Mouse (Mus musculus) right cerebral cortex, adult 2 months (tissue): ENCODE measurements around the gene Tmem138.

Source experiments
- DNase-seq, 2 experiments: peaks; one replicate each; pipeline ENCODE4 v3.0.0; 2021 to 2022; ENCODE audit warnings: low spot score in 2 of 2

Tmem138 gene

DNA sequence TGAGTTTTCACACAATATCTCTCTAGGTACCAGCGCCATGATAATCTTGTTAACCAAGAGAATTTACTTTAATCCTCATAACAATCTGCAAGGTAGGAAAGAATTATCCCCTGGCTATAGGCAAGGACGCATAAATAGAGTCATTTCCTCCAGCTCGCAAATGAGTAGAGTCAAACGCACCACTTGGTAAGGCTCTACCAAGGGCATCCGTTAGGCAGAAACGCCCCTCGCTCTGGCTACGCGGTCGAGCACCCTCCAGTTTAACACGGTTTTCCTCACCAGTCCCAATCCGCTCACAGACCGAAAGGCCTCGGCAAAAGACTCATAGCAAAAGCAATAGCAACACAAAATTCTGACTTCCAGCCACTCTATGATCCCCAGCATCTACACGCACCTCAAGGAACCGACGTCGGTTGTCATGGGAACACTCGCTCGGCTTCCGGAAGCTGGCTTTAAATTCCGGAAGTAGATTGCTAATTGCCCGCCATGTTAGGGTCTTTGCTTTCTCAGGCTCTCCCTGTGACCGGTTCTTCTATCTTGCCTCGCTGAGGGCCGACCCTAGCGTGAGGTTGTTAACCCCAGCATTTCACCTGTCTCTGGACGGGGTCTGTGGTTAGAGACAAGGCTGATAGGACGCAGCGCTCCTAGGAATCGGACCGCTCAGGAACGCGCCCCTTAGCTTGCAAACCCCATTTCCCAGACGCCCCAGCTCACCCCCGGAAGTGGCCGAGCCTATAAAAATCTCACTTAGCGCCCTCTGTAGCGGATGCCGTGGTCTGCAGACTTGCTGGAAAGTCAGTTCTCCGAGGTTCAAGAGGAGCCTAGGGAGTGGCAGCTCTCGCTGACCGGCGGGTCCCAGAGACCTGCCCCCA lies at the start of gene Tmem138, which contains the start of gene Cyb561a3:
Gene Tmem138 (minus strand): TSS at position 673 of the 872 bp plus-strand sequence.
Gene Cyb561a3 (plus strand): TSS at position 483 of the 872 bp plus-strand sequence.
- peak; percentile 93 to 95 for DNase-seq

DNA sequence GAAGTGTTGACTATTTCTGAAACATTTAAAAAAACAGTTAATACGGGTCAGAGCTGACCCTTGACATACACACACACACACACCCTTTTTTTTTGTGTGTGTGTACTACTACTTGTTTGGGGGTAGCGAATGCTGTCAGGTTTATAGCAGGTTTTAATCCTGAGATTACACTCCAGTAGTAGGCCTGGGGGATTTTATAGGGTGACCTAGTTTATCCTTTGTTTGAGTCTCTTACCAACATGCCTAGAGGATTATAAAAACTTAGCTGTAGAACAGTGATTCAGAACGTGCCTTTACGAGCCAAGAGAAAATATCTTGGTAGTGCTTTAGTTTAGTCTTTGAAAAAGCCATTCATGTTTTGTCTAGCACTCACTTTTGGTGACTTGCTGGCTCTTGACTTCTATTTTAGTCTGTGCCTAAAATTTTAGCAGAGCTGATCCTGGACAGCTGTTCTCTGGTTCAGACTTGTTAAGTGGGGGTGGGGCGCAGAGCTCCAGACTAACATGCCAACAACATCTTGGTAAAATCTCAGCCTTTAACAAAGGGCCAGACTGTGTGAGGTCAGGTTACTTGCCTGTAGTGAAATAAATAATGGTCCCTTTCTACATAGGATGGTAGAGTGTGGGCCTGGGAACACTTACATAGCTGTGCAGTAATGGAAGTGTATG lies 31.5 kb upstream of the Tmem138 start:
- no peak for DNase-seq

DNA sequence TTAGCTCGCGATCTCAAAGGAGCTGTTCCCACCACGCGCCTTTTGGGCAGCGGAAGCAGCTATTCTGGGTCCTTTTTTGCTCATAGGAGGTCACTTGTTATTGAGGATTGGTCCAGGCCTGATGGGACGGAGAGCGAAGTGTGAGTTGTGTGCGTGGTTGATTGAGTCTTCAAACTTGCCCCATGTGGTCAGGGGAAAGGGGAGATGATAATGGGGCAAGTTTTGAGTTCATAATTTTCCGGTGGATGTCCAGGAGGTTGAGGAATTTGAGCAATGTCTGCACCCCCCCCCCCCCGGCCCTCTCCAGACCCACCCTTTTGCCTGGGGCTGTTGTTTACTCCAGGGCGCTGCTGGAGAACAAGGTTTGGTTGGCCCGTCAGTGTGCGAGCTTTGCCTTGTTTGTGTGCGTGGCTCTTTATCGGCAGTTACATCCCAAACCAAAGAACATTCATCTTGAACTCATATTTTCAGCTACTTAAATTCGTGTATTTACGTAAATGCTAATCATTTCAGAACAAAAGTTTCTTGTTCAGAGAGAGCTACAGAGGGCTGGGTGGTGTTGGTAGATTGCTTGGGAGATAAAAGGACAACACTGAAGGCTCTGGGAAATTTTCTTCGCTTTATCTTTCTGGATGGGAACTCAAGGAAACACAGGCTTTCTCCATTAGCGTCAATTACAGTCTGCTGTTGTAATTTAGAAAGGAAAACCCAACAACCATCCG lies 28.9 kb upstream of the Tmem138 start:
- no peak for DNase-seq

DNA sequence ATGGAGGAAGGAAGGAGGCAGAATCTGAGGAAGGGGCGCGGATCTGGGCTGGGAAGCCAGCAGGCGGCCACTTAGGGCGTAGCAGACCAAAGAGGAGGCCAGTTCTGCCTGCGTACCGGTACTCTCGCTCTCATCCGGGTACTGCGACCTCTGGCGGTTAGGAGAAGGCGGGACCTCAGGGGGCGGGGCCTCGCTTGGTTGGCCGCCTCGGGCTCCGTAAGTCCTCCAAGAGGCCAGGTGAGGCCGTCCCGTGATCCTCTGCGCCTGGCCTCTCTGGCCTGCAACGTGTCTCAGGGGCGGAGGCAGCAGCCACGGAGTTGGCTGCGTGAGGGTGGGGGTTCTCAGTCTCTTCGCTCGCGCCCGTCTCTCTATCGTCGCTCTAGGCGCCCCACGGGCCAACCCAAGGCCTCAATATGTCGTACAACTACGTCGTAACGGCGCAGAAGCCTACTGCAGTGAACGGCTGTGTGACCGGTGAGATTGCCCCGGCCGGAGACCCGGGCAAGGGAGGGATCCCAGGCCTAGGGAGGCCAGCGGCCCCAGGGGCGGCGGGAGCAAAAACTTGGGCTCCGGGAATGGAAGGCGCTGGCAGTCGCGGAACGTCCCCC lies 28.2 kb upstream of the Tmem138 start, which contains the start of the genes Ddb1 and Tkfc:
Gene Ddb1 (plus strand): TSS at position 35 of the 608 bp plus-strand sequence.
Gene Tkfc (minus strand): TSS at position 362 of the 608 bp plus-strand sequence.
- peak; percentile 99 for DNase-seq

DNA sequence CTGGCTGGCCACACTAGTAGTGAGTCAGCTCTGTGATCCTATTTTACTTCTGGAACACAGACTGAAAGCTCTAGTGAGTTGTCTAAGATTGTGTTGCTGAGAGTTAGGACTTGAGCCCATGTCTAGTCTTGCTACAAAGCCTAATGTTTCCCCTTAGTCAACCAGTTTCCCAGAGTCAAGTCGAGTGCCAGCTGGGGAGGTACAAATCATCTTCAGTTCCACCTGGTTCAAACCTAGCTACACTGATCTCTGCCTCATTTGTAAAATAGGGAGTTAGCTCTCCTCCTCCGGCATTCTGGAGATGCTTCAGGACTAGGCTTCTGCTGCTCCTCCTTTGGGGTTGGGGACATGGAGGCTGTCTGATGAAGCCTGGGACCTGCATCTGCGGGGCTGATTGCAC lies 27.4 kb upstream of the Tmem138 start:
- no peak for DNase-seq

DNA sequence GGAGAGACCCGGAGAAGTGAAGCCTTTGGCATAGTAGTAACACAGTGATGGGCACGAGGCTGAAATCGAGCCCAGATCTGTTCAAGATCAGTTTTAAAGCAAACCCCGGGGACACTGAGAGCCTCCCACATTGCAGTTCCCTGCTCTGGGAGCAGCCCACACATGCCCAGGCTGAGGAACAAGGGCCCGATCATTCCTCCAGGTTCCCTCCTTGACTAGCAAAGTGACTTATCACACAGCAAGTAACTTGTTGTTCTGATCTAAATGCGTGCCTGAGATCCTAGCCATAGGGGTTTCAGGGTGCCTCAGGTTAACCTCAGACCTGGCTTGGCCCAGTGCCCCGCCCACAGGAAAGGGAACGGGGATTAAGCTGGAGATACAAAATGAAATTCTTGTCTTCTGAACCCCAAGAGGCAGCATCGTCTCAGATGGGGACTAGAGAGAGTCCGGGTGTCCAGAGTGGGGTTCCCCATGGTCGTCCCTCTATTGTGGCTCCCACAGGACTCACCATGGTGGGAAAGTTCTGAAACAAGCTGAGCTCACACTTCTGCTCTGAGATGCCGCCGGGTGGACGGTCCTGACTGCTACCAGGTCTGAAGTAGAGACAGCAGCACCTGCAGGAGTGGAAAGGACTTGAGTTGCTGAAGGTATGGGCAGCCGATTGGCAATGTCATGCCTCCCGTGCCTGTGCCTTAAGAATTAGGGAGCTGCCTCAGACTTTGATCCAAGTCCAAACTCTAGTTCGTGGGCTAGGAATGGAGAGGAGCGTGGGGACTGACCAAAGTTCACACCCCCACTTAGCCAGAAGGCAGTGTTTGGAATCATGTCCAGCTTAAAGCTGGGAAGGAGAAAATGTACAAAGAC lies 26.7 kb upstream of the Tmem138 start:
- no peak for DNase-seq

DNA sequence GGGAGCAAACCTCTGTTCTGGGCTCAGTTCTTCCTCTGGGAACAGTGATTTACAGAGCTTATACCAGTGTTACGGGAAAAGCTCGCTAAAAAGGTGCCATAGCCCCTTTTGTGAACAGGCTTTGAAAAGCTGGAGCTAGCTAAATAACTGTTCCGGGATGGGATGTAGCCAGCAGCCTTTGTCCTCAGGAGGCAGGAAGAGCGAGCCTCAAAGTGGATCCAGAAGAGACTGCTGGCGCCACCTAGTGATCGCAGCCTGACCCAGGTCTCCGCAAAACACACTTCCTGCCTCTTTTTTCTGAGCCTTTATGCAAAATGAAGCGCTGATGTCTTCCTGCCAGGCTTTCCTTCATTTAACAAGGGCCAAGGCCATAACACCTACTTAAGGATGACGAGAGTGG lies 25.6 kb upstream of the Tmem138 start:
- peak; percentile 86 to 93 for DNase-seq

DNA sequence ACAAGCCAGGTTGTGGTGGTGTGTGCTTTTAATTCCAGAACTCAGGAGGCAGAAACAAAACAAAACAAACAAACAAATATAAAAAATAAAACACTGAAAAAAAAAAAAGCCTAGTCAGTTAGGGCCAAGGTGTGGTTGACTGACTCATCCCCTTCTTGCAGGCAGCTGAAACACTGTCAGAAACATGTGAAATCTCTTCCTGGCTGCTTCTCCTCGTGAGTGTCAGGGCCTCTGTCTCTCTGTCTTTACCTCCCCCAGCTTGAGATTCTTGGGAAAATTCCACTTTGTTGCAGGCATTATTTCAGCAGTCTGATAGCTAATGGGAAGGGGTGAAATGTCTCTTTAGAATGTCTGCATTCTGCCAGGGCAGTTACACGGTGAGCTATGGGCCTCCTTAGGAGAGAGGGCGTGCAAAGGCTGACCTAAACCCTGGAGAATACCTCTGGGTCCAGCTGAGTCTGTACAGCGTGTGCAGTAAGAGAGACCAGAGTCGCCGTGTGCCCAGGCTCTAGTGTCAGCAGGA lies 25.1 kb upstream of the Tmem138 start:
- no peak for DNase-seq

DNA sequence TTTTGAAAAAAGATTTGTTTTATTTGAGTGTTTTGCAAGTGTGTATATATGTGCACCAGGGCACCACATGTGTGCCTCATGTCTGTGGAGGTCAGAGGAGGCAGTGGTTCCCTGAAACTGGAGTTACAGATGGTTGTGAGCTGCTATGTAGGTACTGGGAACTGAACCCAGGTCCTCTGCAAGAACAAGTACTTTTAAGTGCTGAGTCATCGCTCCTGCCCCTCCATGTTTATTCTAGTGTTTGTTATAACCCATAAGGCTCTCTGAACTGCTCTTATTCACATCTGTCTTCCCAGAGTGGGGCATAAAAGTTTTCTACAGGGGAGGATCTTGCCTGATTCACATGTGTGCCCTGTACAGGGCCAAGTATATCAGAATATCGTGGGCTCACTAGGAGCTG lies 22.5 kb upstream of the Tmem138 start:
- DNase-seq: no peak

DNA sequence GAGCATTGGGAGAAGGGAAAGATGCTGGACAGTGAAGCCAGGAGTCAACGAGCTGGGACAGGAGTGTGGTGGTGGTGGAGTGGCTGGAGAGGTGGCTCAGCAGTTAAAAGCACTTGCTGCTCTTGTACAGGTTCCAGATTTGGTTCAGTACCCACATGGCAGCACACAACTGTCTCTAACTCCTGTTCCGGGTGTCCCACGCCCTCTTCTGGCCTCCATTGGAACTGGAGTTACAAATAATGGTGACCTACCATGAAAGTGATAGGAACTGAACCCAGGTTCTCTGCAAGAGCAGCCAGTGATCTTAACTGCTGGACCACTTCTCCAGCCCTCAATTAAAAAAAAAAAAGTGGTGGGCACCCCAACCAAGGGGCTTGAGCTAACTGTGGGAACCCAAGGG lies 21.0 kb upstream of the Tmem138 start:
- DNase-seq: no peak

DNA sequence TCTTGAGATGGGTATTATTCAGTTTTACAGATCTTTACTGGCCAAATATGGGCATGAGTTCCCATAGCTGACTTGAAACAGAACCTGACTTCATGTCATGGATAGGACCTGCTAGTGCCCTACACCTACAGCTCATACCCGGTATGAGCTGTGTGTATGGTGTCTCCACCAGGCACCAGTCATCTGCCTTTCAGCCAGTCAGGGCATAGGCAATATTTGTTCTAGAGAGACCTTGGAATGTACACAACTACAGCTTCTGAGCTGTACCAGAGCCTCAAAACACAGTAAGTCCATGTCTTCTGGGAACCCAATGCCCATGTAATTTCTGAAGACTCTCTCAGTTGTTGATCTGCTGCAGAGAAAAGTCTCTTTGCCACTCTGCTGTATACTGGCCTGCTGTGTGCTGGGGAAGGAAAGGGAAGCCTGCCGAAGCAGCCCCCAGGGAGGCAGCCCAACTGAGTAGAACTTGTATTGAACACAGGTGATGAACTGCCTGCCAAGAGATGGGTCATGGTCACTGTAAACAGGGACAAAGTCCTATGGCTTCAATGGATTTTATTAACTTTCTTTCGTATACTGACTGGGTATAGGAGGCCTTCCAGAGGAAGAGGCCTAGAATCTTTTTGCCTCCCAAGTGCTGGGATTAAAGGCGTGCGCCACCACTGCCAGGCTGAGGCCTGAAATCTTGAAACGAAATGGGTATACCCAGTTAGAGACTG lies 14.7 kb upstream of the Tmem138 start:
- DNase-seq: no peak

DNA sequence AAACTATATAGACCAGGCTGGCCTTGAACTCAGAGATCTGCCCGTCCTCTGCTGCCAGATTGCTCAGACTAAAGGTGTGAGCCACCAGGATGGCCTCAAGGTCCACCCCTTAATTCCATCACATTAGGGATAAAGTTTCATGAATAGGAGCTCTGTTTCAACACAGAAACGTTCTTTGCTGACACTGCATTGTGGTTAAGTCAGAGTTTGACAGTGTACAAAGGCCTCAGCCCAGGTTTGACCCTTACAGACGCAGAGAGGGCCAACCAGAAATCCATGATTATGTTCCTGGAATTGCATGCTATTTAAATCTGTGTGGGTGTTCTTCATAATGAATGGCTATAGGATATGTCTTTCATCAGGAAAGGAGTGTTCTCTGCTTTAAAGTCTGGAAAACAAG lies 13.1 kb upstream of the Tmem138 start:
- DNase-seq: no peak

DNA sequence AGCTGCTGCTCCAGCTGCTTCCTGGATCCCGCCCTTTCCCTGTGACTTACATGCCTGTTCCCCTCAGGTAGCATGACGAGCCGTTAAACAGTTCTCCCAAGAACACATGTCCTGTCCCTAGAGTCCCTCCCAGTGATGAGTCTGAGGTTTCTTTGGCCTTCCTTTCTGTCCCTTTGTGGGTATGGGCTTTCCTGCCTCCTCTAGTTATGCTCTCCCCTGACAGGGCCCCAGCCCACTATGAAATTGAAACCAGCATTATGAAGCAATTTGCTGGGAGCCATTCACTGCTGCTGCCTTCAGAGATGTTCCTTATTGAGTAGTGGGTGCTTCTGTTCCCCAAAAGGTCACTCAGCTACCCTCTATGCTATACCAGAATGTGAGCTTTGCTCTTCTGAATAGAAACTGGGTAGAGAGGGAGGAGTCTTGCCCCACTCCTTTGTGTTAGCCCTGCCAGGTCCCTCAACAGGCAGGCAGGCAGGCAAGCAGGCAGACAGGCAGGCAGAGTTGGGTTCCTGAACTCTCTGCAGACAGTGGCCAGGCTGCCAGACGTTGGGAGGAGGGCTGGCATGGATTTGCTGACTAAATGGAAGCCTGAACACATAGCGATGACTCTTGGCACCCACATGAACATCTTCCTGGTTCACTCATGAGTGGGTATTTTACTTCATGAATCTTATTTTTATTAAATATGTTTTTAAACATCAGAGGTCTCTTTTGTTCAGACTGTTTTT lies 12.1 kb upstream of the Tmem138 start:
- DNase-seq: no peak

DNA sequence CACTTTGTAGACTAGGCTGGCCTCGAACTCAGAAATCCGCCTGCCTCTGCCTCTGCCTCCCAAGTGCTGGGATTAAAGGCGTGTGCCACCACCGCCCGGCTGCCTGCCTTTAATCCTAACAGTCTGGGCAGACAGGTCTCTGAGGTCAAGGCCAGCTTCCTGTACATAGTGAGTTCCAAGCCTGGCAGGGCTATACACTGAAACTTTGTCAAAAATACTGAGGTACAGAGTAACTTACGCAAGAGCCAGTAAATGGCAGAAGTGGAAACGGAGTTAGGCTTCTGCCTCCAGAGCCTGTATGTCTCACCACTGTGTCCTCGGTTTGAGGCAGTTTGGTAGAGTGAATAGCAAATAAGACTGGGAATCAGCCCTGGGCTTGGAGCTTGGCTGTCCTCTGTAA lies 10.1 kb upstream of the Tmem138 start:
- DNase-seq: no peak

DNA sequence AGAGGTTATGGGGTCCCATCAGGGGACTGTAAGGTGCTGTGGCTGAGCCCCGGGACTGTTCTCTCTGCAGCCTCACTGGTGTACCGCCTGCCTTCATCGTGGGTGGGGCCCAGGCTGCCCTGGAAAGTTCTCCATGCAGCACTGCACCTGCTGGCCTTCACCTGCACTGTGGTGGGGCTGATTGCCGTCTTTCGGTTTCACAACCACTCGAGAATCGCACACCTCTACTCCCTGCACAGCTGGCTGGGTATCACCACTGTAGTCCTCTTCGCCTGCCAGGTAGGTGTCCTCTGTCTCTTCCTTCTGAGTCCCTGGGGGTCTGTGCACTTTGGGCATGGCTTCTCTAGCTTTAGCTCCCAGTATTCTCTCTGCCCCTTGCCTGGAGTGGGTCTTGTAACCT lies 8.0 kb upstream of the Tmem138 start:
- no peak for DNase-seq

DNA sequence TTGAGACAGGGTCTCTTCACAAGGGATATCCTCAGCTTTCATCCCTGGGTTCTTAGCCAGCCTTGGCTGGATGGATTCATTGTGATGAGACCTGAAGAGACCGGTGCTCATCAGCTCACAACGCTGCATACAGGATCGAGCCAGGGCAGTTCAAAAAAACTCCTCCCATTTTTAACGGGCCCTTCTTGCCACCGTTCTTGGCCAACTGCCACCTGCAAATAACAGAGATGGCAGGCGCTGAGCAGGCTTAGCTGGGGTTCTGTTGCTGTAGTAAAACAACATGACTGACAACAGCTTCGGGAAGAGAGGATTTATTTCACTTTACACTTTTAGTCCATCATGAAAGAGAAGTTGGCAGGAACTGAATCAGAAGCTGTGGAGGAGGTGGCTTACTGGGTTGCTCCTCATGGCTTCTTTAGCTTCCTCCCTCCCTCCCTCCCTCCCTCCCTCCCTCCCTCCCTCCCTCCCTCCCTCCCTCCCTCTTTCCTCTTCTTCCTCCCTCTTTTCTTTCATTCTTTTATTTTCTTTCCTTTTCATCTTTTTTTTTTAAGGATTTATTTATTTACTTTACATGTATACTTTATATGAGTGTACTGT lies 6.5 kb upstream of the Tmem138 start:
- DNase-seq: no peak

DNA sequence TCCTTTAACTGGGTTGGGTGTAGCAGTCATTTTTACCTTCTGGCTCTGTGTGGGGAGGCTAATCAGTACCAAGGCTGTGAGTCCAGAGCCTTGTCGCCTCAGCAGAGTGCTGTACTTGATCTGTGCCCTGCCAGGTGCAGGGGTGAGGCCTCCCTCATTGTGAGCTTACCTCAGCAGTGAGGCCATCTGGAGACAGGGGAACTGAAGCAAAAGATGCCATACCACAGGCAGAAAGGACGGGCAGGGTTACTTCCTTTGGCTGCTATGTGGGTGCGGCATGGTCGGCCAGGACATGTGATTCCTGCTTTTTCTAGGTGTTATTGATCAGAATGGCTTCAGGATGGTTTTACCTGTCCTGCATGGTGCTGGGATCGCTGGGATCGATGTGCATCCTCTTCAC lies 4.8 kb upstream of the Tmem138 start:
- DNase-seq: no peak

DNA sequence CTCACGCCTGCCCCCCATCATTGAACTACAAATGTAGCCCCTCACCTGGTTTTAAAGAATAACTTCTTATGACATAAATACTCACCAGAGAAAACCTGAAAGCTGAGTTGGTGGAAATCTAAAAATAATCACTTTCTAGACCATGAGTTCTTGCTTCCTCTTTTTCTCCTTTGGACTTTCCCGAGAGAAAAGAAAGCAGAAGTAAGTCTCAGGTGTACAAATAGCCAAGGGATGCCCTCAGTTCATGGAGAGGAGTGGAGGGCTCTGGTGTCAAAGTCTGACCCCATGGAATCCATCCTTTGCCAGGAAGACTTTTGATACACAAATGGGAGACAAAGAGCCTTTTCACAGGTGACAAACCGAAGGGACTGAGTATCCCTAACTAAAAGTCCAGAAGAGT lies 3.6 kb upstream of the Tmem138 start:
- no peak for DNase-seq

DNA sequence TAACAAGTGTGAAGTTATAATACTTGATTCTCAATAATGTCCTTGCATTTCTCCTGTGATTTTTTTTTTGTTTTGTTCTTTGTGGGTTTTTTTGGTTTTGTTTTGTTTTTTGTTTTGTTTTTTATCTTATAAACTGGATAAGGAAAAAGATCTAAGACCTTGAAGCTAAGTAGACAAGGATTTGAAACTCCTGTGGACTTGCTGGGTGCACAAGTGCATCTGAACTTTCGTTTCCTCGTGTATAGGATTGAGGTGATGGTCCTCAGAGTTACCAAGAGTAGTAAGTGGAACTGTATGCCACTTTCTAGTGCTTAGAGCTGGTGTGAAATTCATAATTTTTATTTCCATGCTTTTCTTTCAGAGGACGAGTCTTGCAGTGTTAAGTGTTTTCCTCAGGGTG lies 2.9 kb upstream of the Tmem138 start:
- no peak for DNase-seq
